Mouse (Mus musculus) splenic B cell, adult 2 months (primary cell): ENCODE measurements around the gene Ttc13.

Source experiments
- DNase-seq: peaks from one replicate; pipeline ENCODE4 v3.0.0-alpha.2; 2011; ENCODE audit warnings: low read depth, low spot score
- H3K27me3 ChIP-seq: 2 replicates; pipeline ENCODE4 v1.6.1; 2012; ENCODE audit warnings: mild to moderate bottlenecking, low read length, moderate library complexity, mixed read lengths; ENCODE audit not compliant: control insufficient read depth, poor library complexity, insufficient read depth, severe bottlenecking
- H3K36me3 ChIP-seq: 2 replicates; pipeline ENCODE4 v1.6.1; 2012; ENCODE audit warnings: mild to moderate bottlenecking, low read length, moderate library complexity, mixed read lengths; ENCODE audit not compliant: control insufficient read depth, poor library complexity, insufficient read depth, severe bottlenecking

Gene Ttc13

DNA sequence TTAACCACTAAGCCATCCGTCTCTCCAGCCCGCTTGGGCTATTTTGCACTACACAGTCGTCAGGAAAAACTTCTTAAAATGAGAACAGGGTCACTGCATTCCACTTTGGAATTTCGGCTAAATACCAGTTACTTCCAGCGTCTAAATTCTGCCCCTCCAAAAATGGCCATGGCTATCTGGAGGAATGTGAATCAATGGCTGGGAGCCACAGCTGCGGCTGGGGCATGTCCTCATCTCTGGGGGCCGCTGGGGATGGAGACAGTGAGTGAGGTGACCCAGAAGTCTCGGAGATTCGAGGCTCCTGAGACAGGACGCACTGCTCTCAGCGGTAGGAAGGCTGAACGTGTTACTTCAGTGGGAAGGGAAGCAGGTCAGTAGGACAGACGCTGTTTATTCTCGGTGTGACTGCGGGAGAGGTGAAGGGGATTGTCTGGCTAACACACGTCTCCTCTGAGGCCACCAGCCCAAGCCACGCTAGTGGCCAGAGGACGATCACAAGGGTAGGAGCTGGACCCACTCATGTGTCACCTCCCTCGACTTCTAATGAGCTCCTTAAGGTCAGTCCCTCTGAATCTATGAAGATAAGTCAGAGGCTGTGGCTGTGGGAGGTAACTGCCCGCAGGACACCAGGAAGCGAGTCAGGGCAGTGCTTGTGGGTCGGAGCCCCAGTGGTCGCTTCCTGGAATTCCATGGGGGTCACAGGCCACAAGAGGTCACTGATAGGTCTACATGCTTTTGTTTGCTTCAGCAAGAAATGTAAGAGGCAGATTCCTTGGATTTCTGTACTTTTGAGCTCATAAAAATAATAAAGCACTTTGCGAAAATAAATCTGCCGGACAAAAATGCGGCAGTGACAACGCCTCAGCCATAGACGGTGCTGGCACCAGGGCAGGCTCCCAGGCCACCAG lies 68.0 kb downstream of the Ttc13 start:
- H3K36me3 ChIP-seq: no peaks in the 10 kb centered on the region
- H3K27me3 ChIP-seq: no peaks in the 10 kb centered on the region
- no peak for DNase-seq

GRCm38 (mm10) chr8:124652546-124652945 lies 69.2 kb downstream of the Ttc13 start:
- DNase-seq: no peak
- no peaks in the 10 kb centered on the region for H3K36me3 ChIP-seq
- no peaks in the 10 kb centered on the region for H3K27me3 ChIP-seq

DNA sequence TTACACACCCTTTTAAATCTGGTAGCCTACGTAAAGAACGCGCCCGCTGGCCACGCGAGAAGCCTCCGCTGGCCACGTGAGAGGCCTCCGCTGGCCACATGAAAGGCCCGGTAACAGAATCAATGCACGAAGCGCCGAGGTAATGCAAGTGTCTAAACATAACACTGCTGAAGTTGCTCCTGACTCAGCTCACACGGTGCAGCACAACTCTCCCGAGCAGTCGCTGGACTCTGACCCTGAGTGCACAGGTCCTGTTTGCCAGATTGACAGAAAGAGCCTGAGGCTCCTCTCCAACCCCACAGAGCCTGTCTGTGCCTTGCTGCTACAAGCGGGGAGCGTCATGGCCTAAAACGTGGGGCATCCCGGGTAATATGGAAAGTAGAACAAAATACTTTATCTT lies 70.0 kb downstream of the Ttc13 start:
- Histone ChIP-seq H3K36me3 (no peaks in the 10 kb centered on the region), H3K27me3 (no peaks in the 10 kb centered on the region)
- DNase-seq: no peak

- Histone ChIP-seq H3K36me3 (no peaks in the 10 kb centered on the region), H3K27me3 (no peaks in the 10 kb centered on the region)
- no peak for DNase-seq
These were observed 73.5 kb downstream of the Ttc13 start for GRCm38 (mm10) chr8:124648311-124648710.

DNA sequence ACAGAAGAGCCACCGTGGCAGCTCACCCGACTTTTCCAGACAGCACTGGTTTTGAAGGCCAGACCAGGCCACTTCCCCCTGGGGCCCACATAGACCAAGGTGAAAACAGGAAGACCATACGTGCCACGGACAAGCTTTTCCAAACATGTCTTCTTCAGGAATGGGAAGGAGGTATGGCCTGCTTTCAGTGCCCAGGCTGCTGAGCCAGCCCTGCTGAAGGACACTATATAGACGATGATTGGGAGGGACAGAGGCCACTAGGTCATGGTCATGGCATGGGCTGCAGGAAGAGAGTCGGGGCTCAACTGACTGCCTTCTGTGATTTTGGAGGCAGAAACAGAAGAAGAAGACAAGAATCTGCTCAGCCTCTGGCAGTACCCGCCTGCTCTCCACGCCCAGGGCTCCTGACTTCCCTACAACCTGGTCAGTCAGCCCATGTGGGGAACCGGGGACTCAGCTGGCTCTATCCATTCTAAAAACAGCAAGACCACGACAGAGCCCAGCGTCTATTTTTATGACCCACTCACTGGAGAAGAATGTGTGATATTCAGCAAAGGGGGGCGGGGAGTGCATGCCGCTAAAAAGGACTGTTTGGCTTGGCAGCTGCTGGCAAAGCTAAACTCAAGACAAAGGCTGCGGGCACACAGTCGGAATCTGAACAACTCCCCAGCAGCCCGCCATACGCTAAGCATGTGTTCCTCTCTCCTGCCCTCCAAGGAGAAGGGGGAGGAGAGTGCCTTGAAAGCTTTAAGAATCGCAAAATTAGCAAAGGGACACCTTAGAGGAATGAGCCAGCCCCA lies 78.0 kb downstream of the Ttc13 start:
- no peak for DNase-seq
- Histone ChIP-seq H3K36me3 (no peaks in the 10 kb centered on the region), H3K27me3 (no peaks in the 10 kb centered on the region)

DNA sequence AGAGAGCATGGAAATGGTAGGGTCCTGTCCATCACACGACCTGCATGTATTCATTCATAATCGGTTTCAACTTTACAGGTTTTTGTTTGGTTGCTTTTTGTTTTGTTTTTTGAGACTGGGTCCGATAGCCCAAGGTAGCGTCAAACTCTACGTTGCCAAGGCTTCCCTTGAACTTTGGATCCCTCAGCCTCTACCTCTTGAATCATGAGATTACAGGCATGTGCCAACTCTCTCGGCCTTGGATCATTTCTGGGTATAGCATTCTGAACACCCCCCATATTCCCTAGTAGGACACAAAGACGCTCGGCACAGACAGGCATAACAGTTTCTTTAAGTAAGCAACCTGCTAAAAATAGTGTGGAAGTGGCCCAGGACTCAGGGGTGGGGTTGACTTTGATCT lies 80.2 kb downstream of the Ttc13 start:
- H3K27me3 ChIP-seq: no peaks in the 10 kb centered on the region
- H3K36me3 ChIP-seq: no peaks in the 10 kb centered on the region
- DNase-seq: no peak

- no peaks in the 10 kb centered on the region for H3K27me3 ChIP-seq
- H3K36me3 ChIP-seq: no peaks in the 10 kb centered on the region
- no peak for DNase-seq
These were observed 86.6 kb downstream of the Ttc13 start for GRCm38 (mm10) chr8:124635247-124635502.

GRCm38 (mm10) chr8:124634411-124635246 lies 87.2 kb downstream of the Ttc13 start:
- H3K36me3 ChIP-seq: no peaks in the 10 kb centered on the region
- H3K27me3 ChIP-seq: no peaks in the 10 kb centered on the region
- no peak for DNase-seq

- DNase-seq: no peak
- H3K27me3 ChIP-seq: no peaks in the 10 kb centered on the region
- H3K36me3 ChIP-seq: no peaks in the 10 kb centered on the region
These were observed 88.6 kb downstream of the Ttc13 start for GRCm38 (mm10) chr8:124633001-124633703.

DNA sequence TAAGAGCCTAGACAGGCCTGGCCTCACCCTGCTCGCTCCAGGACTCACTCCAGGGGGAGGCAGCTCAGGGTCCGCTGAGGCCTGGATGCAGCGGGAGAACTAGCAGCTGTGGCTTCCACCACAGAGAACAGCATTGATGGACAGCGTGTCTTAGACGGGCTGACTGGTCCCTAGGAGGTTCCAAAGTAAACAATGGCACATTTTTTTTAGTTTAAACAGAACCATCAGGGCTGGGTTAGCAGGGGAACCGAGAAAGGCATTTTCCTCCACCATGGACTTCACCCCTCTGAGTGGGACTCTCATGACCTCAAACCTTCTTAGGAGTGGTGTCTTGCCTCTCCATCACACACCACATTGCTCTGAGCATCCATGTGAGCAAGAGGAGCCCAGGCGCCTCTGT lies 89.8 kb downstream of the Ttc13 start:
- Histone ChIP-seq H3K27me3 (no peaks in the 10 kb centered on the region), H3K36me3 (no peaks in the 10 kb centered on the region)

DNA sequence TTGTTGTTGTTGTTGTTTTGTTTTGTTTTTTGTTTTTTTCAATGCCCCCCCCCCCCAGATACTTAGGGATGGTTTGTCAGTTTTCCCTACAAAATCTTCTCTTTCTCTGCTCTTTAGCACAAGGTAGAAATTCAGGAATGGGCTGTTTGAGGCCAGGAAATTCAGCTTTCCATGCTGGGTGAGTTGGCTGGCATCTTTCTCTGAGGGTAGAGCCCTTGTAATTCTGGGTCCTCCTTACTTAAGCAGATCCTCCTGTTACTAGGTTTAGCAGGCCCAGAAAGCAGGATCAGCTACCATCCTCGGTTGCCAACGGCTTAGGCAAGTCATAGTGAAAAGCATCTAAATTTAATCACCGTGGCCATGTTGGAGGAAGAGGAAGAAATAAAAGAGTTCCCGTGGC lies 90.9 kb downstream of the Ttc13 start:
- no peak for DNase-seq
- Histone ChIP-seq H3K36me3 (no peaks in the 10 kb centered on the region), H3K27me3 (no peaks in the 10 kb centered on the region)

More for the DNA sequence above, 89.8 kb downstream of the Ttc13 start:
- no peak for DNase-seq

- Histone ChIP-seq H3K27me3 (no peaks in the 10 kb centered on the region), H3K36me3 (no peaks in the 10 kb centered on the region)
- DNase-seq: no peak
These were observed 91.3 kb downstream of the Ttc13 start for GRCm38 (mm10) chr8:124630489-124630888.

GRCm38 (mm10) chr8:124626251-124626650 lies 95.5 kb downstream of the Ttc13 start:
- Histone ChIP-seq H3K27me3 (no peaks in the 10 kb centered on the region), H3K36me3 (no peaks in the 10 kb centered on the region)
- no peak for DNase-seq
